Comparison of ENCODE assay signal across 9 mouse cellular contexts in the genomic region with DNA sequence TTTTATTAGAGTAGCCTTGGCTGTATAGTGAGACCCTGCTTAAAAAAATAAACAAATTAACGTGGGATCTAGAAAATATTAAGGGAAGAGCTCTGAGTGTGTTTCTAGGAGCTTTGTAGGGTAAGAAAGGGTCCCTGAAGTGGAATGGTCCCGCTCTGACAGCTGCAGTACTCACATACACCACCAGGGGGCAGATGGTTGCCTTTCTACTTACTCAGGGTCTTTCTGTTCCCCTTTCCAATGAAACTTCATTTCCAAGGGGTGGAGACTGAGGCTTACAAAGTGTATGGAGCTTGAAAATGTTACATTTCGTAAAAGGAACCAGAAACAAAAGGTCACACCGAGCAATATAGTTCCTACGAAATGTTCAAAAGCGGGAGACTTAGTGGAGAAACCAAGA. TPM values are rescaled to one million over a fixed set of nuclear protein-coding genes. Genes with fewer than 3 reads are reported as not detected.
A peak's percentile ranks its signal among the peaks of the same experiment; 100 is the strongest.
DNase-seq lines count a peak whose midpoint lies in the region; ATAC-seq and TF ChIP-seq lines count a peak whose summit lies in the region.
"Had no signal": no experiment of that assay in that cellular context is flagged by ENCODE, and none has a peak within 500 bp of the region (broad histone marks: within the 10 kb centered on the region; RNA-seq: fewer than 3 reads in every experiment).

No protein-coding gene starts in this region.

- H3K36me3 ChIP-seq in kidney, embryonic 14.5 days (ENCODE audit: control insufficient read depth, insufficient read depth, low read length) = peaks cover under 1% of the 10 kb centered on the region; the same call in 1 of the 2 replicates
- H3K36me3 ChIP-seq in embryonic facial prominence, embryonic 14.5 days (ENCODE audit: control insufficient read depth, insufficient read depth, low read length) = no peaks in the 10 kb centered on the region
- no peaks in the 10 kb centered on the region for H3K36me3 ChIP-seq in intestine, embryonic 16.5 days (ENCODE audit: control insufficient read depth, insufficient read depth, low read length)
- peaks cover under 1% of the 10 kb centered on the region; the same call in 1 of the 2 replicates for H3K36me3 ChIP-seq in limb, embryonic 14.5 days (ENCODE audit: control insufficient read depth, insufficient read depth, low read length)
- H3K36me3 ChIP-seq: heart, embryonic 15.5 days had no signal

- no peaks in the 10 kb centered on the region for H3K9me3 ChIP-seq in kidney, embryonic 14.5 days (ENCODE audit: control insufficient read depth, low read length)
- no peaks in the 10 kb centered on the region for H3K9me3 ChIP-seq in embryonic facial prominence, embryonic 14.5 days (ENCODE audit: control insufficient read depth, low read length)
- no peaks in the 10 kb centered on the region for H3K9me3 ChIP-seq in intestine, embryonic 16.5 days (ENCODE audit: control insufficient read depth, low read length)
- H3K9me3 ChIP-seq in limb, embryonic 14.5 days (ENCODE audit: control insufficient read depth, low read length) = no peaks in the 10 kb centered on the region
- H3K9me3 ChIP-seq: heart, embryonic 15.5 days had no signal

- no peak overlapping the region for H3K4me2 ChIP-seq in kidney, embryonic 14.5 days (replicated peaks; ENCODE audit: low read depth, low read length)
- H3K4me2 ChIP-seq in embryonic facial prominence, embryonic 14.5 days (ENCODE audit: low read depth, low read length) = no peak overlapping the region
- H3K4me2 ChIP-seq in intestine, embryonic 16.5 days (ENCODE audit: low read depth, low read length) = peak overlapping the region; percentile 9; the same call in 1 of the 2 replicates
- no peak overlapping the region for H3K4me2 ChIP-seq in limb, embryonic 14.5 days (replicated peaks; ENCODE audit: low read depth, low read length, severe bottlenecking)
- H3K4me2 ChIP-seq: heart, embryonic 15.5 days had no signal

- TF ChIP-seq POLR2A in limb, embryonic 14.5 days (IDR thresholded peaks at IDR 0.05; ENCODE audit: borderline replicate concordance, extremely low read depth, insufficient read depth, insufficient read length) = no peak

- H3K9ac ChIP-seq in kidney, embryonic 14.5 days (ENCODE audit: low read depth, low read length) = no peak overlapping the region
- H3K9ac ChIP-seq in embryonic facial prominence, embryonic 14.5 days (ENCODE audit: low read depth, low read length) = no peak overlapping the region
- H3K9ac ChIP-seq in intestine, embryonic 16.5 days (ENCODE audit: low read depth, low read length) = no peak overlapping the region
- H3K9ac ChIP-seq in limb, embryonic 14.5 days (ENCODE audit: low read depth, low read length, severe bottlenecking) = no peak overlapping the region
- H3K9ac ChIP-seq: heart, embryonic 15.5 days had no signal

- no peak for ATAC-seq in kidney, embryonic 14.5 days (ENCODE audit: low FRiP score, low TSS enrichment)
- no peak for ATAC-seq in embryonic facial prominence, embryonic 14.5 days (ENCODE audit: low read depth)
- ATAC-seq in intestine, embryonic 16.5 days = no peak
- no peak for ATAC-seq in limb, embryonic 14.5 days (ENCODE audit: low FRiP score, low read depth)

- peak; percentile 62 for DNase-seq in kidney, adult 11 months
- peak; percentile 87 for DNase-seq in adrenal gland, postnatal 10 days
- DNase-seq in embryonic facial prominence, embryonic 14.5 days (ENCODE audit: low spot score) = peak; percentile 79
- DNase-seq in limb, embryonic 14.5 days (ENCODE audit: low spot score) = peak; percentile 88
- peak; percentile 39 for DNase-seq in ovary, adult 18-20 months (ENCODE audit: low spot score)
- peak; percentile 72 for DNase-seq in thymus, postnatal 14 days

- no peak overlapping the region for H3K4me3 ChIP-seq in kidney, embryonic 14.5 days (ENCODE audit: low read length)
- H3K4me3 ChIP-seq in embryonic facial prominence, embryonic 14.5 days (ENCODE audit: low read depth, low read length) = no peak overlapping the region
- no peak overlapping the region for H3K4me3 ChIP-seq in intestine, embryonic 16.5 days (ENCODE audit: low read length)
- no peak overlapping the region for H3K4me3 ChIP-seq in limb, embryonic 14.5 days (replicated peaks; ENCODE audit: low read length)
- H3K4me3 ChIP-seq: heart, embryonic 15.5 days had no signal

- no peaks in the 10 kb centered on the region for H3K27me3 ChIP-seq in kidney, embryonic 14.5 days (ENCODE audit: control insufficient read depth, insufficient read depth, low read length)
- no peaks in the 10 kb centered on the region for H3K27me3 ChIP-seq in embryonic facial prominence, embryonic 14.5 days (replicated peaks; ENCODE audit: control insufficient read depth, insufficient read depth, low read length)
- no peaks in the 10 kb centered on the region; the same call in 1 of the 2 replicates for H3K27me3 ChIP-seq in intestine, embryonic 16.5 days (replicated peaks; ENCODE audit: control insufficient read depth, insufficient read depth, low read length)
- H3K27me3 ChIP-seq in limb, embryonic 14.5 days (ENCODE audit: control insufficient read depth, insufficient read depth, low read length) = no peaks in the 10 kb centered on the region

- 4% methylated on average over 6 of the region's 6 CpGs for WGBS in kidney, embryonic 14.5 days
- WGBS in embryonic facial prominence, embryonic 14.5 days = 13% methylated on average over 6 of the region's 6 CpGs
- WGBS in intestine, embryonic 16.5 days = 11% methylated on average over 6 of the region's 6 CpGs
- WGBS in limb, embryonic 14.5 days = 13% methylated on average over 6 of the region's 6 CpGs

- H3K27ac ChIP-seq in kidney, embryonic 14.5 days (ENCODE audit: low read depth, low read length) = no peak overlapping the region
- no peak overlapping the region for H3K27ac ChIP-seq in embryonic facial prominence, embryonic 14.5 days (replicated peaks; ENCODE audit: low read depth, low read length)
- H3K27ac ChIP-seq in intestine, embryonic 16.5 days (ENCODE audit: low read length) = no peak overlapping the region
- H3K27ac ChIP-seq in limb, embryonic 14.5 days (replicated peaks; ENCODE audit: low read depth, low read length) = no peak overlapping the region
- H3K27ac ChIP-seq: heart, embryonic 15.5 days had no signal

- H3K4me1 ChIP-seq in kidney, embryonic 14.5 days (ENCODE audit: control insufficient read depth, insufficient read depth, low read length) = peaks cover 19% of the 10 kb centered on the region; the same call in 1 of the 2 replicates
- H3K4me1 ChIP-seq in embryonic facial prominence, embryonic 14.5 days (ENCODE audit: control insufficient read depth, insufficient read depth, low read length) = peaks cover 22% of the 10 kb centered on the region
- peaks cover 30% of the 10 kb centered on the region for H3K4me1 ChIP-seq in intestine, embryonic 16.5 days (ENCODE audit: control insufficient read depth, insufficient read depth, low read length)
- peaks cover 23% of the 10 kb centered on the region; the same call in 1 of the 2 replicates for H3K4me1 ChIP-seq in limb, embryonic 14.5 days (ENCODE audit: control insufficient read depth, insufficient read depth, low read length)

RNA-seq across cellular contexts. Expression of gene Exoc3l2, which starts 1.6 kb away (rescaled TPM):
- 3.5 and 3.7 TPM in 2 replicates for polyA plus RNA-seq in kidney, embryonic 14.5 days (2014; fragmentation: Nextera tagmentation; extraction: Ambion mirVana)
- 10 to 100 TPM; 17.4 to 17.9 TPM for total RNA-seq in adrenal gland, postnatal 10 days (2021)
- polyA plus RNA-seq in embryonic facial prominence, embryonic 14.5 days (2014; fragmentation: Nextera tagmentation; extraction: Ambion mirVana) = 1.4 and 1.7 TPM in 2 replicates
- polyA plus RNA-seq in intestine, embryonic 16.5 days (2015; fragmentation: Nextera tagmentation; extraction: Ambion mirVana) = 0.27 and 0.46 TPM in 2 replicates
- polyA plus RNA-seq in limb, embryonic 14.5 days (2012; rRNA removed) = 3.5 and 4.9 TPM in 2 replicates
- 1.6 and 1.9 TPM in 2 replicates for polyA plus RNA-seq in limb, embryonic 14.5 days (2014; fragmentation: Nextera tagmentation; extraction: Ambion mirVana)

RNA-seq across cellular contexts. Expression of gene Mark4, which starts 2.9 kb away (rescaled TPM):
- 10.4 and 12.1 TPM in 2 replicates for polyA plus RNA-seq in kidney, embryonic 14.5 days (2014; fragmentation: Nextera tagmentation; extraction: Ambion mirVana)
- 10 to 100 TPM; 35.0 to 37.1 TPM for total RNA-seq in adrenal gland, postnatal 10 days (2021)
- polyA plus RNA-seq in embryonic facial prominence, embryonic 14.5 days (2014; fragmentation: Nextera tagmentation; extraction: Ambion mirVana) = 10.5 and 10.9 TPM in 2 replicates
- polyA plus RNA-seq in intestine, embryonic 16.5 days (2015; fragmentation: Nextera tagmentation; extraction: Ambion mirVana) = 3.7 and 4.4 TPM in 2 replicates
- 34.8 and 39.8 TPM in 2 replicates for polyA plus RNA-seq in limb, embryonic 14.5 days (2012; rRNA removed)
- 11.5 and 13.3 TPM in 2 replicates for polyA plus RNA-seq in limb, embryonic 14.5 days (2014; fragmentation: Nextera tagmentation; extraction: Ambion mirVana)

RNA-seq across cellular contexts. Expression of gene Bloc1s3, which starts 46.7 kb away (rescaled TPM):
- polyA plus RNA-seq in kidney, embryonic 14.5 days (2014; fragmentation: Nextera tagmentation; extraction: Ambion mirVana) = 1.4 and 2.4 TPM in 2 replicates
- total RNA-seq in adrenal gland, postnatal 10 days (2021) = 1 to 10 TPM; 5.2 to 5.4 TPM
- polyA plus RNA-seq in embryonic facial prominence, embryonic 14.5 days (2014; fragmentation: Nextera tagmentation; extraction: Ambion mirVana) = 0.74 and 0.93 TPM in 2 replicates
- polyA plus RNA-seq in intestine, embryonic 16.5 days (2015; fragmentation: Nextera tagmentation; extraction: Ambion mirVana) = 1.4 and 2.0 TPM in 2 replicates
- 6.2 and 8.8 TPM in 2 replicates for polyA plus RNA-seq in limb, embryonic 14.5 days (2012; rRNA removed)
- 1.2 and 1.3 TPM in 2 replicates for polyA plus RNA-seq in limb, embryonic 14.5 days (2014; fragmentation: Nextera tagmentation; extraction: Ambion mirVana)

RNA-seq across cellular contexts. Expression of gene Trappc6a, which starts 46.7 kb away (rescaled TPM):
- polyA plus RNA-seq in kidney, embryonic 14.5 days (2014; fragmentation: Nextera tagmentation; extraction: Ambion mirVana) = 63.7 and 70.2 TPM in 2 replicates
- 10 to 100 TPM; 76.6 to 80.9 TPM for total RNA-seq in adrenal gland, postnatal 10 days (2021)
- polyA plus RNA-seq in embryonic facial prominence, embryonic 14.5 days (2014; fragmentation: Nextera tagmentation; extraction: Ambion mirVana) = 61.8 and 67.3 TPM in 2 replicates
- 147 and 159 TPM in 2 replicates for polyA plus RNA-seq in intestine, embryonic 16.5 days (2015; fragmentation: Nextera tagmentation; extraction: Ambion mirVana)
- polyA plus RNA-seq in limb, embryonic 14.5 days (2012; rRNA removed) = 58.0 and 71.6 TPM in 2 replicates
- polyA plus RNA-seq in limb, embryonic 14.5 days (2014; fragmentation: Nextera tagmentation; extraction: Ambion mirVana) = 70.2 and 79.8 TPM in 2 replicates

RNA-seq across cellular contexts. Expression of gene Nkpd1, which starts 56.1 kb away (rescaled TPM):
- polyA plus RNA-seq in kidney, embryonic 14.5 days (2014; fragmentation: Nextera tagmentation; extraction: Ambion mirVana) = 0.13 and 0.27 TPM in 2 replicates
- under 1 TPM; 0.18 to 0.21 TPM for total RNA-seq in adrenal gland, postnatal 10 days (2021)
- polyA plus RNA-seq in embryonic facial prominence, embryonic 14.5 days (2014; fragmentation: Nextera tagmentation; extraction: Ambion mirVana) = 0.14 and 0.42 TPM in 2 replicates
- 0.06 and 0.07 TPM in 2 replicates for polyA plus RNA-seq in intestine, embryonic 16.5 days (2015; fragmentation: Nextera tagmentation; extraction: Ambion mirVana)
- 0.29 and 0.36 TPM in 2 replicates for polyA plus RNA-seq in limb, embryonic 14.5 days (2012; rRNA removed)
- polyA plus RNA-seq in limb, embryonic 14.5 days (2014; fragmentation: Nextera tagmentation; extraction: Ambion mirVana) = 0.17 and 0.22 TPM in 2 replicates
- polyA plus RNA-seq: heart, embryonic 15.5 days had no signal
